Mouse (Mus musculus) erythroblast, embryonic 14.5 days (primary cell): ENCODE measurements around the gene Pdyn.

Source experiments
- GATA1 ChIP-seq: IDR thresholded peaks from 2 replicates; pipeline ENCODE4 v1.6.1; 2012; ENCODE audit warnings: low read length, inconsistent platforms, mixed read lengths
- TAL1 ChIP-seq: IDR thresholded peaks from 3 replicates; pipeline ENCODE4 v1.6.1; 2012; ENCODE audit warnings: low read length, inconsistent platforms, mixed read lengths

GRCm38 (mm10) chr2:129699484-129700158, at the start of gene Pdyn:
- TF ChIP-seq GATA1 (no peak), TAL1 (no peak)
